Mouse (Mus musculus) lung, adult 2 months (tissue): ENCODE measurements around the gene Gm10382.

ENCODE experiments used
- CTCF ChIP-seq: fragments of 200-500 bp; IDR thresholded peaks from 2 replicates; pipeline ENCODE4 v1.5.1; 2011; ENCODE audit warnings: mild to moderate bottlenecking, low read length, control low read depth; ENCODE audit not compliant: insufficient read depth
- POLR2A ChIP-seq: fragments of 200-500 bp; IDR thresholded peaks from 2 replicates; pipeline ENCODE4 v1.6.1; 2011; ENCODE audit warnings: low read depth, mild to moderate bottlenecking, control low read depth, low read length, borderline replicate concordance; ENCODE audit errors: extremely low read depth

DNA sequence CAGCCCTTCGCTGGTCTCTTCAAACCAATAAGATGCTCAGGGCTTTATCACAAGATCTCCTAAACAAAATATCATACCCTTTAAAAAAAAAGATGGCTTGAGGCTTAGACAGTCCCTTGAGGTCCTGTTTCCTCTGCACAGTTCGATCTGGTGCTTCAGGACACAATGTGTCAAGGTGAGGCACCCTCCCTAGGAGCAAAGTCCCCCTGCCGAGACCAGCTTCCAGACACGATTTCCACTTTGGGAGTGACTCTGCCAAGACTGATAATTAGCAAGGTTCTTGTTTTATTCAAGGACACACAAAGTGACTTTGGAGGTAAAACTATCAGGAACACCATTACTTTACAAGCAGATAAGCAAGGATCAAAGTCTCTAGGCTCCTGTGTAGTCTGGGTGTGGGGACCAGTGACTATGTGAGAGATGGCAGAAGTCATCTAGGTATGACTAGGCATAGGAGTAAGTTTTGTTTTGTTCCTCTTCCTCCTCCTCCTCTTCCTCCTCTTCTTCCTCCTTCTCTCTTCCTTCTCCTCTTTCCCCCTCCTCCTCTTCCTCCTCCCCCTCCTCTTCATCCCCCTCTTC lies 24.2 kb upstream of the Gm10382 start:
- TF ChIP-seq POLR2A (no peak), CTCF (no peak)
